Mouse (Mus musculus): ENCODE measurements around the gene Scaf11. TPM values are rescaled to one million over a fixed set of nuclear protein-coding genes. Genes with fewer than 3 reads are reported as not detected.

The Scaf11 gene
- polyA plus RNA-seq, 2 experiments: 51.4 to 93.7 TPM

- Histone ChIP-seq H3K36me3 (ENCODE audit: control insufficient read depth, insufficient read depth, low read length) (peaks cover 87% of the 10 kb centered on the region), H3K4me3 (replicated peaks; ENCODE audit: low read length) (no peak overlapping the region), H3K4me2 (replicated peaks; ENCODE audit: low read depth, low read length, severe bottlenecking) (no peak overlapping the region), H3K9me3 (ENCODE audit: control insufficient read depth, low read length) (no peaks in the 10 kb centered on the region), H3K27ac (replicated peaks; ENCODE audit: low read depth, low read length) (no peak overlapping the region), H3K9ac (ENCODE audit: low read depth, low read length, severe bottlenecking) (no peak overlapping the region), H3K27me3 (ENCODE audit: control insufficient read depth, insufficient read depth, low read length) (no peaks in the 10 kb centered on the region), H3K4me1 (ENCODE audit: control insufficient read depth, insufficient read depth, low read length) (no peaks in the 10 kb centered on the region)
- no peak for TF ChIP-seq POLR2A (IDR thresholded peaks at IDR 0.05; ENCODE audit: borderline replicate concordance, extremely low read depth, insufficient read depth, insufficient read length)
- ATAC-seq (ENCODE audit: low FRiP score, low read depth): no peak
- 84% methylated on average over 3 of the region's 3 CpGs for WGBS
- no peak for DNase-seq (ENCODE audit: low spot score)
Measured at GRCm38 (mm10) chr15:96365351-96365750, 95.3 kb downstream of the Scaf11 start.

Small RNAs within 50 kb of the gene (microRNA-seq; reads per million reads assigned to microRNA genes)
- gene Gm25397: not detected

Other genes with a start within 250 kb of the Scaf11 start
- gene Arid2, start 173.3 kb downstream of the Scaf11 start, polyA plus RNA-seq (2012; rRNA removed): 30.9 and 35.9 TPM in 2 replicates
- gene Arid2, start 173.3 kb downstream of the Scaf11 start, polyA plus RNA-seq (2014; fragmentation: Nextera tagmentation; extraction: Ambion mirVana): 28.7 and 32.7 TPM in 2 replicates
- gene Slc38a1, start 182.1 kb upstream of the Scaf11 start, polyA plus RNA-seq (2012; rRNA removed): 50.4 and 59.8 TPM in 2 replicates
- 57.7 and 69.6 TPM in 2 replicates for gene Slc38a1, start 182.1 kb upstream of the Scaf11 start, polyA plus RNA-seq (2014; fragmentation: Nextera tagmentation; extraction: Ambion mirVana)
- 116 and 137 TPM in 2 replicates for gene Slc38a2, start 238.9 kb upstream of the Scaf11 start, polyA plus RNA-seq (2012; rRNA removed)
- gene Slc38a2, start 238.9 kb upstream of the Scaf11 start, polyA plus RNA-seq (2014; fragmentation: Nextera tagmentation; extraction: Ambion mirVana): 137 and 152 TPM in 2 replicates